ENCODE assay signal across 17 mouse cellular contexts in genomic region chr2:81431411-81431810, GRCm38 (mm10).
DNase-seq lines count a peak whose midpoint lies in the region.
"Had no signal": no experiment of that assay in that cellular context is flagged by ENCODE, and none has a peak within 500 bp of the region (broad histone marks: within the 10 kb centered on the region; RNA-seq: fewer than 3 reads in every experiment).

No protein-coding gene starts in this region.

- peak; percentile 11 to 43 for DNase-seq in frontal cortex, adult 2 months (ENCODE audit: extremely low spot score in 1 of 2, low spot score in 1 of 2)
- DNase-seq in frontal cortex, postnatal 14 days (ENCODE audit: low spot score in 2 of 2), result no peak
- DNase-seq in left cerebral cortex, adult 11 months (ENCODE audit: low spot score), result peak; percentile 5
- no peak for DNase-seq in left cerebral cortex, postnatal 4 days
- DNase-seq in brain, adult 2 months (ENCODE audit: low read depth, low spot score), result peak; percentile 51
- peak; percentile 29 for DNase-seq in telencephalon, adult 2 months (ENCODE audit: low read depth, low spot score)
- DNase-seq in layer of hippocampus, postnatal 14 days (ENCODE audit: low spot score in 2 of 2), result no peak
- DNase-seq: adrenal gland, adult 8-10 months; adrenal gland, postnatal 14 days; adrenal gland, postnatal 36 days; cerebellum, adult 11 months; cerebellum, adult 18-20 months; cerebellum, adult 8-10 months; cerebellum, adult 9-11 months; cerebellum, postnatal 14 days; cerebellum, postnatal 36 days; embryo, embryonic 11 days had no signal

- intact Hi-C loops in left cerebral cortex, postnatal 4 days (cut with DNase I), result no loop called here

Comparison
In these comparisons a context has a peak if more than half of its experiments do, and no peak if none do; other contexts are left out.
1. DNase-seq: peak in frontal cortex, adult 2 months (2 of 2), left cerebral cortex, adult 11 months (single experiment), brain, adult 2 months (single experiment) and telencephalon, adult 2 months (single experiment); none in frontal cortex, postnatal 14 days (0 of 2), left cerebral cortex, postnatal 4 days (single experiment) and layer of hippocampus, postnatal 14 days (0 of 2).